Mouse (Mus musculus) kidney, adult 2 months (tissue): ENCODE data around the gene Fam193b. TPM values are rescaled to one million over a fixed set of nuclear protein-coding genes. Genes with fewer than 3 reads are reported as not detected.
"Not testable (repeated sequence)": the region's sequence is repeated elsewhere in the genome, so short reads cannot be mapped to it uniquely, and the experiment has no call there.

Source experiments
- DNase-seq: peaks from one replicate; pipeline ENCODE4 v3.0.0; 2021
- H3K27ac ChIP-seq: fragments of 200-500 bp; 2 replicates; pipeline ENCODE4 v1.5.1; 2012; ENCODE audit warnings: low read depth, low read length, control low read depth, inconsistent platforms; ENCODE audit not compliant: insufficient read depth
- H3K27me3 ChIP-seq: fragments of 200-500 bp; replicated peaks from 2 replicates; pipeline ENCODE4 v1.6.1; 2012; ENCODE audit warnings: mild to moderate bottlenecking, moderate library complexity, low read length, inconsistent platforms; ENCODE audit not compliant: control insufficient read depth, insufficient read depth
- H3K36me3 ChIP-seq: fragments of 200-500 bp; 2 replicates; pipeline ENCODE4 v1.6.1; 2012; ENCODE audit warnings: mild to moderate bottlenecking, moderate library complexity, low read length, inconsistent platforms; ENCODE audit not compliant: control insufficient read depth, insufficient read depth
- H3K4me1 ChIP-seq: fragments of 200-500 bp; 2 replicates; pipeline ENCODE4 v1.6.1; 2011; ENCODE audit warnings: low read length; ENCODE audit not compliant: control insufficient read depth, insufficient read depth
- H3K4me3 ChIP-seq: fragments of 200-500 bp; 2 replicates; pipeline ENCODE4 v1.5.1; 2011; ENCODE audit warnings: mild to moderate bottlenecking, low read depth, low read length, control low read depth; ENCODE audit not compliant: insufficient read depth
- CTCF ChIP-seq: fragments of 200-500 bp; conservative IDR thresholded peaks from 2 replicates; pipeline ENCODE4 v1.5.1; 2011; ENCODE audit warnings: low read depth, mild to moderate bottlenecking, control low read depth, low read length, moderate library complexity, mixed read lengths; ENCODE audit not compliant: insufficient read depth, insufficient read length
- POLR2A ChIP-seq: fragments of 200-500 bp; IDR thresholded peaks from one replicate; pipeline ENCODE4 v1.6.1; 2011; ENCODE audit warnings: low read depth, low read length, control low read depth
- WGBS: fragments of 180-500 bp; shearing (Covaris S2); methylation state at CpG from one replicate; pipeline ENCODE4 v1.1.7; 2018; 5-methylcytosine and 5-hydroxymethylcytosine counted together
- polyA plus RNA-seq: library from polyadenylated mRNA; depleted of rRNA; stranded (reverse); fragments of >200 nt; gene quantifications from 2 replicates; pipeline ENCODE4 v1.2.3, GENCODE M21; 2012

Fam193b gene
- polyA plus RNA-seq, 1 experiment = 85.6 TPM

GRCm38 (mm10) chr13:55592512-55593253 is 21.8 kb upstream of the Fam193b start:
- H3K4me1 ChIP-seq = no peaks in the 10 kb centered on the region; the same call in 1 of the 2 replicates
- peak; percentile 98 for DNase-seq
- 5% methylated on average over 29 of the region's 29 CpGs for WGBS
- peak overlapping the region; percentile 58 for H3K4me3 ChIP-seq
- TF ChIP-seq CTCF = no peak
- peak; percentile 90 for TF ChIP-seq POLR2A
- H3K36me3 ChIP-seq = no peaks in the 10 kb centered on the region; the same call in 1 of the 2 replicates
- H3K27me3 ChIP-seq = no peaks in the 10 kb centered on the region
- H3K27ac ChIP-seq = no peak overlapping the region

- H3K4me3 ChIP-seq = no peak overlapping the region
- no peak overlapping the region for H3K27ac ChIP-seq
- H3K27me3 ChIP-seq = no peaks in the 10 kb centered on the region
- peak; percentile 39 for DNase-seq
- H3K36me3 ChIP-seq = no peaks in the 10 kb centered on the region; the same call in 1 of the 2 replicates
- no peak for TF ChIP-seq POLR2A
- no peak for TF ChIP-seq CTCF
- H3K4me1 ChIP-seq = no peaks in the 10 kb centered on the region; the same call in 1 of the 2 replicates
- 81% methylated on average over 4 of the region's 4 CpGs for WGBS
These were observed 21.1 kb upstream of the Fam193b start for GRCm38 (mm10) chr13:55591961-55592490.

- 76% methylated on average over 4 of the region's 4 CpGs for WGBS
- H3K27ac ChIP-seq = no peak overlapping the region
- H3K27me3 ChIP-seq = no peaks in the 10 kb centered on the region
- no peak overlapping the region for H3K4me3 ChIP-seq
- H3K36me3 ChIP-seq = no peaks in the 10 kb centered on the region
- no peak for DNase-seq
- no peaks in the 10 kb centered on the region for H3K4me1 ChIP-seq
- TF ChIP-seq POLR2A (no peak), CTCF (no peak)
These were observed 7.2 kb upstream of the Fam193b start for GRCm38 (mm10) chr13:55578086-55578485.

- H3K27me3 ChIP-seq, H3K4me1 ChIP-seq, DNase-seq, H3K27ac ChIP-seq, H3K4me3 ChIP-seq, H3K36me3 ChIP-seq: not testable (repeated sequence)
- WGBS = 90% methylated on average over 7 of the region's 7 CpGs
These were observed 6.0 kb upstream of the Fam193b start for GRCm38 (mm10) chr13:55576872-55577271.

- Histone ChIP-seq H3K36me3 (no peaks in the 10 kb centered on the region), H3K4me1 (no peaks in the 10 kb centered on the region), H3K4me3 (no peak overlapping the region), H3K27ac (no peak overlapping the region), H3K27me3 (no peaks in the 10 kb centered on the region)
- no peak for TF ChIP-seq CTCF
- DNase-seq = no peak
- 65% methylated on average over 5 of the region's 5 CpGs for WGBS
These were observed 5.0 kb upstream of the Fam193b start for GRCm38 (mm10) chr13:55575932-55576331.

- H3K27me3 ChIP-seq = no peaks in the 10 kb centered on the region
- no peak overlapping the region for H3K4me3 ChIP-seq
- 57% methylated on average over 5 of the region's 5 CpGs for WGBS
- H3K27ac ChIP-seq = no peak overlapping the region
- H3K4me1 ChIP-seq = peaks cover 6% of the 10 kb centered on the region; the same call in 1 of the 2 replicates
- no peaks in the 10 kb centered on the region for H3K36me3 ChIP-seq
- DNase-seq = no peak
- no peak for TF ChIP-seq POLR2A
- no peak for TF ChIP-seq CTCF
These were observed 3.4 kb upstream of the Fam193b start for GRCm38 (mm10) chr13:55574321-55574720.

- H3K27me3 ChIP-seq = no peaks in the 10 kb centered on the region
- no peak within 1 kb of the TSS for H3K27ac ChIP-seq
- TF ChIP-seq POLR2A (no peak), CTCF (no peak)
- H3K4me1 ChIP-seq = peaks cover 8% of the 10 kb centered on the region; the same call in 1 of the 2 replicates
- H3K4me3 ChIP-seq = no peak within 1 kb of the TSS
- DNase-seq = no peak
- no peaks in the 10 kb centered on the region for H3K36me3 ChIP-seq
- 96% methylated on average over 2 of the region's 2 CpGs for WGBS
These were observed 2.5 kb upstream of the Fam193b start, which contains the start of gene Tmed9 for GRCm38 (mm10) chr13:55573432-55573831. Gene Tmed9, plus strand, starts transcription at chr13:55573732.
